Mouse (Mus musculus): ENCODE measurements around the gene Skap1. TPM values are rescaled to one million over a fixed set of nuclear protein-coding genes. Genes with fewer than 3 reads are reported as not detected.

Gene Skap1
- polyA plus RNA-seq, 1 experiment from 2014 or later = 1.1 TPM

- H3K9me3 ChIP-seq = no peaks in the 10 kb centered on the region
- 83% methylated on average over 11 of the region's 11 CpGs for WGBS
- no peak overlapping the region for H3K4me3 ChIP-seq (replicated peaks)
- no peak overlapping the region for H3K27ac ChIP-seq
- no peak overlapping the region for H3K4me2 ChIP-seq
- H3K27me3 ChIP-seq (replicated peaks) = no peaks in the 10 kb centered on the region
- H3K9ac ChIP-seq = no peak overlapping the region
- H3K4me1 ChIP-seq = no peaks in the 10 kb centered on the region
- ATAC-seq (ENCODE audit: insufficient read depth, low FRiP score, low read depth) = no peak
- no peaks in the 10 kb centered on the region for H3K36me3 ChIP-seq
Observed at GRCm38 (mm10) chr11:96612596-96612995, 148.2 kb downstream of the Skap1 start.

GRCm38 (mm10) chr11:96616792-96617191, 152.4 kb downstream of the Skap1 start:
- WGBS = 48% methylated on average over 5 of the region's 5 CpGs
- no peaks in the 10 kb centered on the region for H3K36me3 ChIP-seq
- H3K9me3 ChIP-seq = no peaks in the 10 kb centered on the region
- H3K4me2 ChIP-seq = no peak overlapping the region
- 0 out of 2 replicates have a peak, but pooled peaks cover 3% of the 10 kb centered on the region for H3K27me3 ChIP-seq (replicated peaks)
- H3K9ac ChIP-seq = no peak overlapping the region
- H3K4me3 ChIP-seq (replicated peaks) = no peak overlapping the region
- no peak for ATAC-seq (ENCODE audit: insufficient read depth, low FRiP score, low read depth)
- no peaks in the 10 kb centered on the region for H3K4me1 ChIP-seq
- no peak overlapping the region for H3K27ac ChIP-seq

DNA sequence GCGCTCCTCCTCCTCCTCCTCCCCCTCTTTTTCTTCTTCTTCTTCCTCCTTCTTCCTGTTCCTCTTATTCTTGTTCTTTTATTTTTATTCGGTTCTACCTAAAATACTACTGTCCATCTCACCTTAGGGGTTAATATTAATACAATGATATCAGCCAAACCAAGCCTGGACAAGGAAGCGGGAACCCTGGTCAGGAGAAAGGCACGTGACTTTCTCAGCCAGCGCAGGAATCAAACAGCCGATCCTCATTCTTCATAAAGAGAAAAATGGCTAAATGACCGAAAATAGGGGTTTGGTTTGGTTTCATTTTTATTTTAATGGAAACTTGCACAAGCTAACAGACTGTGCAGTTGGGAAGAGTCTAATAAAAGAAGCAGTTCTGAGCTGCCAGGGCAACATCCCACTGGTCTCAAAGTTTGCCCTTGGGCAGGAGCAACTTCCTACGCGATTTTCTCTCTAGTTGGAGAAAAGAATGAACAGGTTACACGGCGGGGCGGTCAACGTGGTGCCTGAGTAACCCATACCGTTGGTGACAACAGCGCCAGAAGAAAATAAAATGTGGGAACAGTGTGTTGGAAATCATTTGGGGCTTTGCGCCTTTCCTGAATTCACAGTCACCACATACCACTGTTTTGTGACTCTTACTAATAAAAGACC, 154.5 kb downstream of the Skap1 start:
- Histone ChIP-seq H3K27ac (no peak overlapping the region), H3K36me3 (no peaks in the 10 kb centered on the region)
- 70% methylated on average over 16 of the region's 16 CpGs for WGBS

DNA sequence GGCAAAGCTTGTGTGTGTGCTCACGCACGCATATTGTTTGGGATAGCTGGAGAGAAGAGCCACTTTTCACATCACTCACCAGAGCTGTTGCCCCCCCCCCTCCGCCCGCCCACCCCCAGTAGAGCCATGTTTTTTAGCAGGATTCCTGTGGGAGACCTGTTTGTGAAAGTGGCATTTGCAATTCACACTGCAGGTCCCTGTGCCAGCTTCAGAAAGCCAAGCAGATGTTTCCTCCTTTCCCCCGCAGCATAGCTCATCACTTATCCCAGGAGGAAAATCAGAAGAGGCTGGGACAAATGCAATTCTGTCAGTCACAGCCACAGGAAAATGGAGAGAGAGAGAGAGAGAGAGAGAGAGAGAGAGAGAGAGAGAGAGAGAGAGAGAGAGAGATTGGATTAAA, 155.2 kb downstream of the Skap1 start:
- Histone ChIP-seq H3K4me1 (0 out of 2 replicates have a peak, but pooled peaks cover 5% of the 10 kb centered on the region), H3K27me3 (replicated peaks) (0 out of 2 replicates have a peak, but pooled peaks cover 3% of the 10 kb centered on the region), H3K4me3 (replicated peaks) (no peak overlapping the region), H3K9ac (no peak overlapping the region), H3K4me2 (no peak overlapping the region), H3K9me3 (no peaks in the 10 kb centered on the region), H3K27ac (no peak overlapping the region), H3K36me3 (no peaks in the 10 kb centered on the region)
- WGBS = 40% methylated on average over 5 of the region's 5 CpGs
- ATAC-seq (ENCODE audit: insufficient read depth, low FRiP score, low read depth) = no peak

More for the DNA sequence above, 154.5 kb downstream of the Skap1 start:
- no peak for ATAC-seq (ENCODE audit: insufficient read depth, low FRiP score, low read depth)
- H3K9me3 ChIP-seq = no peaks in the 10 kb centered on the region
- no peak overlapping the region for H3K9ac ChIP-seq
- 0 out of 2 replicates have a peak, but pooled peaks cover 5% of the 10 kb centered on the region for H3K4me1 ChIP-seq
- no peak overlapping the region for H3K4me3 ChIP-seq (replicated peaks)
- no peak overlapping the region for H3K4me2 ChIP-seq
- 0 out of 2 replicates have a peak, but pooled peaks cover 3% of the 10 kb centered on the region for H3K27me3 ChIP-seq (replicated peaks)

DNA sequence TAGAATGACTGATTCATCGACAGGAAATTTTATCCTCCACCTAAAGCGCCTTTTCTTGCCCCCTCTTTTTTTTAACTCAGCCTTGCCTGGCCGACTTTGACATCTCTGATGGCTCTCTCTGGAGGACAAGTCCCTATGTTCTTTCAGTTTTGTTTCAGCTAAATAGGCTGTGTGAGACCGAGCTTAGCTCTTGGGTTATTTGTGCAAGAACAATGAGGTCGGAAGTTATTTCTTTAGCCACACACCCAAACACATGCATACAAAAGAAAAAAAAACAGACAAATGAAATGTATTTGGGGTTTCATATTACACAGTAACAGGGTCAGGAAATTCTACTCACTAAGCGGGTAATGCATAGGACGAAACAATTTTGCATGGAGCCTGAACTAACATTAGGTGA, 155.6 kb downstream of the Skap1 start:
- Histone ChIP-seq H3K27me3 (replicated peaks) (0 out of 2 replicates have a peak, but pooled peaks cover 3% of the 10 kb centered on the region), H3K4me2 (no peak overlapping the region), H3K9me3 (no peaks in the 10 kb centered on the region), H3K4me1 (0 out of 2 replicates have a peak, but pooled peaks cover 5% of the 10 kb centered on the region), H3K9ac (no peak overlapping the region), H3K36me3 (no peaks in the 10 kb centered on the region), H3K4me3 (replicated peaks) (no peak overlapping the region), H3K27ac (no peak overlapping the region)
- WGBS = 46% methylated on average over 7 of the region's 7 CpGs
- no peak for ATAC-seq (ENCODE audit: insufficient read depth, low FRiP score, low read depth)

DNA sequence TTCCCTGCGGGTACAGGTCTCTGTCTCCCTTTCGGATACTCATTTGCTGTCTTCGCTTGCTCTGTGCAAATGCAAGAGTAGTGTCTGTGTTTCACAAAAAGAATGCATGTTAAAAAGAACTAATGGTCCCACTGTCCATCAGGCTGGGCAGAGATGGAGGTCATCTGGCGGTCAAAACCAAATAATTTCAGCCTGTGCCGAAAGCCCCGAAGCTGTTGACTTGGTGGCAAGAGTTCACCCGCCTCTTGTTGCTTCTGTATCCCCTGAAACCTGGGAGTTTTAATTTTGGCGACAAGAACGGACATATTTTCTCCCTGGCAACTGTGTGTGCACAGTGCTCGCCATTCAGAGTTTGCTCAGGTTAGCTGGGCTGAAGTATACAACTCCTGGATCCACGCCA, 156.3 kb downstream of the Skap1 start:
- no peak for ATAC-seq (ENCODE audit: insufficient read depth, low FRiP score, low read depth)
- no peak overlapping the region for H3K9ac ChIP-seq
- no peaks in the 10 kb centered on the region for H3K9me3 ChIP-seq
- no peak overlapping the region for H3K27ac ChIP-seq
- WGBS = 40% methylated on average over 11 of the region's 11 CpGs
- H3K36me3 ChIP-seq = no peaks in the 10 kb centered on the region
- no peak overlapping the region for H3K4me2 ChIP-seq
- no peak overlapping the region for H3K4me3 ChIP-seq (replicated peaks)
- 0 out of 2 replicates have a peak, but pooled peaks cover 5% of the 10 kb centered on the region for H3K4me1 ChIP-seq
- 0 out of 2 replicates have a peak, but pooled peaks cover 3% of the 10 kb centered on the region for H3K27me3 ChIP-seq (replicated peaks)

DNA sequence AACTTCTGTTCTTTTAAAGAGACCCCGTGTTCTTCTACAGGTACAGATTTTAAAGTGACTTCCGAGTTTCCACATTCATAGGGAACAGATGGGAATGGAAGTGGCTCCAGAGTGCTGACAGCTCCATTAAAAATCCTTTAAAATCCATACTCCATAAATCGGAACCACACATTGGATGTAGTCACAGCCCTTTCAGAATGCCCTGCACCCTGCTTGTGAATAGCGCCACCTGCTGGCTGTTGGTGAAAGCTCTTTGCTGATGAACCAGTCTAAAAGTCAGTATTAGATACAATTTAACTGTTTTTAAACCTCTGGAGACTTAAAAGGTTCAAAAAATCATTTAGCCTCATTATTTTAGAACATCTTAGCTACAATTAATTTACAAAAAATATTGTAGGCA, 156.8 kb downstream of the Skap1 start:
- Histone ChIP-seq H3K27ac (no peak overlapping the region), H3K9me3 (no peaks in the 10 kb centered on the region), H3K4me2 (no peak overlapping the region), H3K4me3 (replicated peaks) (no peak overlapping the region), H3K4me1 (0 out of 2 replicates have a peak, but pooled peaks cover 5% of the 10 kb centered on the region), H3K9ac (no peak overlapping the region), H3K36me3 (no peaks in the 10 kb centered on the region), H3K27me3 (replicated peaks) (0 out of 2 replicates have a peak, but pooled peaks cover 3% of the 10 kb centered on the region)
- ATAC-seq (ENCODE audit: insufficient read depth, low FRiP score, low read depth) = no peak
- 18% methylated on average over 4 of the region's 4 CpGs for WGBS

DNA sequence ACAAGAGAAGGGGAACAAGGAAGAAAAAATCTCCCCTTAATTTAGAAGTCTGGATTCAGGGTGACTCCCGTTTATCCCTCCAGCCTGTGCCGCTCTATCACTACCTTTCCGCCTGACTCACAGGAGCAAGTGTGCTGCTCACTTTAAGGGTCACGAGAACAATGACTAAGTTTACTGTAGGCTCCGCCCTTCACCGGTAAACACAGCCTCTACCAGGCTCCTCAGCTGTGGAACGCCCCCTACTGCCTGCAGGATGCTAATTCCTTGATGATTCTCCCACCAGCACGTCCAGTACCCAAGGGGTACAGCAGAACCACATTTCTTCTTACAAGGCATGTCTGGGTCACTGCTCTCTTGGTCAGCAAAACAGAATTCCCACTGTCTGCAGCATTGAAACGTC, 158.4 kb downstream of the Skap1 start:
- H3K27me3 ChIP-seq (replicated peaks) = 0 out of 2 replicates have a peak, but pooled peaks cover 3% of the 10 kb centered on the region
- no peak overlapping the region for H3K27ac ChIP-seq
- no peak overlapping the region for H3K4me3 ChIP-seq (replicated peaks)
- H3K4me1 ChIP-seq = 0 out of 2 replicates have a peak, but pooled peaks cover 5% of the 10 kb centered on the region
- 19% methylated on average over 9 of the region's 9 CpGs for WGBS
- no peaks in the 10 kb centered on the region for H3K36me3 ChIP-seq
- no peak overlapping the region for H3K4me2 ChIP-seq
- H3K9me3 ChIP-seq = no peaks in the 10 kb centered on the region
- no peak overlapping the region for H3K9ac ChIP-seq
- ATAC-seq (ENCODE audit: insufficient read depth, low FRiP score, low read depth) = peak; percentile 65

- Histone ChIP-seq H3K9me3 (no peaks in the 10 kb centered on the region), H3K4me1 (0 out of 2 replicates have a peak, but pooled peaks cover 5% of the 10 kb centered on the region), H3K4me2 (no peak overlapping the region), H3K9ac (no peak overlapping the region), H3K27ac (no peak overlapping the region), H3K27me3 (replicated peaks) (no peaks in the 10 kb centered on the region), H3K36me3 (no peaks in the 10 kb centered on the region), H3K4me3 (replicated peaks) (no peak overlapping the region)
- no peak for ATAC-seq (ENCODE audit: insufficient read depth, low FRiP score, low read depth)
- WGBS = 31% methylated on average over 4 of the region's 4 CpGs
Observed at GRCm38 (mm10) chr11:96624436-96624835, 160.0 kb downstream of the Skap1 start.

- WGBS = 54% methylated on average over 9 of the region's 9 CpGs
- Histone ChIP-seq H3K4me1 (no peaks in the 10 kb centered on the region), H3K9ac (no peak overlapping the region), H3K9me3 (no peaks in the 10 kb centered on the region), H3K4me2 (no peak overlapping the region), H3K27me3 (replicated peaks) (no peaks in the 10 kb centered on the region; the same call in 1 of the 2 replicates), H3K4me3 (replicated peaks) (no peak overlapping the region), H3K36me3 (no peaks in the 10 kb centered on the region), H3K27ac (no peak overlapping the region)
- ATAC-seq (ENCODE audit: insufficient read depth, low FRiP score, low read depth) = no peak
Observed at GRCm38 (mm10) chr11:96629775-96630174, 165.4 kb downstream of the Skap1 start.

DNA sequence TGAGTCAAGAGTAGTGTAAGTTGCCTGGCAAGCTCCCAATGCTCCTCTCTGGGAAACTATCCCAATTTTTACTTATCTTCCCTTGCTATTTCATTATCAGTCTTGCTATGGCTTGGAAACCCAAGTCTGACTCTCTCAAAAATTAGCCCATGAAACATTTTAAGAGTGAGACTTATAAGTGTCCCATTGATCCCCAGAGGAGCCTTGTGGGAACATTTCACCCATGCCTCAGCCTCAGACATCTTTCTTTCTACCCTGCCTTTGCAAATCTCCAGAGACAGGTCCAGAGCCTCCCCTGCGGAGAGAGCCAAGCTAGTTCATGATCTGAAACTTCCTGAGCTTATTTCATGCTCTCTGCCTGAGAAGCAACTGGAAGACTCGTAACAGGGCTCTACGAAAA, 167.1 kb downstream of the Skap1 start:
- H3K27ac ChIP-seq = no peak overlapping the region
- H3K4me2 ChIP-seq = no peak overlapping the region
- no peak overlapping the region for H3K9ac ChIP-seq
- H3K27me3 ChIP-seq (replicated peaks) = no peaks in the 10 kb centered on the region; the same call in 1 of the 2 replicates
- H3K9me3 ChIP-seq = no peaks in the 10 kb centered on the region
- H3K4me3 ChIP-seq (replicated peaks) = no peak overlapping the region
- H3K4me1 ChIP-seq = no peaks in the 10 kb centered on the region
- ATAC-seq (ENCODE audit: insufficient read depth, low FRiP score, low read depth) = no peak
- WGBS = 79% methylated on average over 3 of the region's 3 CpGs
- H3K36me3 ChIP-seq = no peaks in the 10 kb centered on the region

- Histone ChIP-seq H3K4me3 (replicated peaks) (no peak overlapping the region), H3K27ac (no peak overlapping the region), H3K4me1 (no peaks in the 10 kb centered on the region), H3K9ac (no peak overlapping the region), H3K4me2 (no peak overlapping the region), H3K9me3 (no peaks in the 10 kb centered on the region), H3K27me3 (replicated peaks) (no peaks in the 10 kb centered on the region; the same call in 1 of the 2 replicates), H3K36me3 (no peaks in the 10 kb centered on the region)
- ATAC-seq (ENCODE audit: insufficient read depth, low FRiP score, low read depth) = no peak
- 32% methylated on average over 7 of the region's 7 CpGs for WGBS
Observed at GRCm38 (mm10) chr11:96637927-96638326, 173.5 kb downstream of the Skap1 start.

Measured in stomach, embryonic 15.5 days (tissue).